Mouse (Mus musculus) bone marrow, adult 2 months (tissue): ENCODE data around the gene Parp3.

Experiments used
- CTCF ChIP-seq: fragments of 200-500 bp; IDR thresholded peaks from 2 replicates; pipeline ENCODE4 v1.5.1; 2011; ENCODE audit warnings: low read length, control low read depth; ENCODE audit not compliant: control insufficient read depth, insufficient read depth
- POLR2A ChIP-seq: fragments of 200-500 bp; IDR thresholded peaks from 2 replicates; pipeline ENCODE4 v1.6.1; 2011; ENCODE audit warnings: low read depth, mild to moderate bottlenecking, control low read depth, low read length, borderline replicate concordance; ENCODE audit not compliant: control insufficient read depth

- TF ChIP-seq POLR2A (no peak), CTCF (peak; percentile 72)
These were observed 28.2 kb downstream of the Parp3 start for GRCm38 (mm10) chr9:106448498-106449031.
